Mouse (Mus musculus) kidney, adult 9 months (tissue): ENCODE results near the gene Fxyd7.
A peak's percentile ranks its signal among the peaks of the same experiment; 100 is the strongest.

Experiments used
- DNase-seq: peaks from one replicate; pipeline ENCODE4 v3.0.0; 2022

Gene Fxyd7

GRCm38 (mm10) chr7:31051321-31052021, at the start of gene Fxyd7:
Gene Fxyd7, minus strand, starts transcription at chr7:31051467.
- DNase-seq = no peak

GRCm38 (mm10) chr7:31100786-31101185, 49.5 kb upstream of the Fxyd7 start:
- DNase-seq = no peak

- DNase-seq = no peak
Measured at GRCm38 (mm10) chr7:31099612-31099982, 48.3 kb upstream of the Fxyd7 start.

- DNase-seq = no peak
Measured at GRCm38 (mm10) chr7:31098697-31099611, 47.7 kb upstream of the Fxyd7 start.

GRCm38 (mm10) chr7:31097583-31098248, 46.4 kb upstream of the Fxyd7 start:
- DNase-seq = peak; percentile 93

GRCm38 (mm10) chr7:31096892-31097564, 45.8 kb upstream of the Fxyd7 start:
- no peak for DNase-seq

GRCm38 (mm10) chr7:31094774-31095501, 43.7 kb upstream of the Fxyd7 start:
- no peak for DNase-seq

GRCm38 (mm10) chr7:31089721-31090120, 38.5 kb upstream of the Fxyd7 start:
- DNase-seq = no peak

GRCm38 (mm10) chr7:31088206-31088605, 36.9 kb upstream of the Fxyd7 start:
- DNase-seq = no peak

- no peak for DNase-seq
Measured at GRCm38 (mm10) chr7:31087262-31087661, 36.0 kb upstream of the Fxyd7 start.

- DNase-seq = no peak
Measured at GRCm38 (mm10) chr7:31086175-31086755, 35.0 kb upstream of the Fxyd7 start.

- DNase-seq = no peak
Measured at GRCm38 (mm10) chr7:31085171-31085570, 33.9 kb upstream of the Fxyd7 start.

GRCm38 (mm10) chr7:31084140-31084539, 32.9 kb upstream of the Fxyd7 start:
- DNase-seq = no peak

- DNase-seq = no peak
Measured at GRCm38 (mm10) chr7:31082831-31083588, 31.7 kb upstream of the Fxyd7 start.

- no peak for DNase-seq
Measured at GRCm38 (mm10) chr7:31082106-31082505, 30.8 kb upstream of the Fxyd7 start.

GRCm38 (mm10) chr7:31081106-31081505, 29.8 kb upstream of the Fxyd7 start:
- no peak for DNase-seq

GRCm38 (mm10) chr7:31080611-31081010, 29.3 kb upstream of the Fxyd7 start:
- DNase-seq = no peak

- no peak for DNase-seq
Measured at GRCm38 (mm10) chr7:31079670-31080069, 28.4 kb upstream of the Fxyd7 start.

- DNase-seq = no peak
Measured at GRCm38 (mm10) chr7:31077885-31078445, 26.7 kb upstream of the Fxyd7 start.

- no peak for DNase-seq
Measured at GRCm38 (mm10) chr7:31077470-31077869, 26.2 kb upstream of the Fxyd7 start.

- DNase-seq = no peak
Measured at GRCm38 (mm10) chr7:31076492-31076891, 25.2 kb upstream of the Fxyd7 start, which contains the start of gene Fxyd3. Gene Fxyd3, minus strand, starts transcription at chr7:31076704.
